Mouse (Mus musculus): ENCODE results near the gene Ints7.
A peak's percentile ranks its signal among the peaks of the same experiment; 100 is the strongest.

Ints7 gene

DNA sequence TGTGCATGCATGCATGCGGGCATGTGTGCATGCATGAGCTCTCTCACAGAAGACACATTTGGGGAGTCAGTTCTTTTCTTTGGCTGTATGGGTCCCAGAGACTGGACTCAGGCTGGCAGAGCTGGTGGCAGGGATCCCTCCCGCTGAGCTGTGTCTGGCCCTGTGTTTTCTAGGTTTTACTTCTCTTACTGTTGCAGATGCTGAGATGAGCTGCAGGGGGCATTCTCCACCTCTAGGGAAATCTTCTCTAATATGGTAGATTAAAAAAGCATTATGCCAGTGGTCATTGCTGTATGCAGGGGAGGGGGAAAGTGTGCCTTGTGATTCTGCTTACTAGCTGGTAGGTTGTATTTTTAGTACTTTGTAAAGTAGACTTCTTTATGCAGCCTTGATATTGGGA lies 10.3 kb downstream of the Ints7 start:
- DNase-seq = no peak

DNA sequence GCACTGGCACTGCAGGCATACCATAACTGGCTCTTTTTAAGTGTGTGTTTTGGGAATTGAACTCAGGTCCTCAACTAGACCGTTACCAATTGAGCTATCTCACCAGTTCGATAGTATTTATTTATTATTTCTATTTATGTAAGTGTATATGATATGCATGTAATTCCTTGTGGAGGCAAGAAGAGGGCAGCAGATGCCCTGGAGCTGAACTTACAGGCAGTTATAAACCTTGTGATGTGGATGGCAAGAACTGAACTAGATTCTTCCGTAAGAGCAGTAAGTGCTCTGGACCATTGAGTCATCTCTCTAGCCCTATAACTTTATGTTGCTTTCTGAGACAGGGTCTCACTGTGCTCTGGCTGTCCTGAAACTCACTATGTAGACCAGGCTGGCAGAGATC lies 11.6 kb downstream of the Ints7 start:
- DNase-seq = no peak

DNA sequence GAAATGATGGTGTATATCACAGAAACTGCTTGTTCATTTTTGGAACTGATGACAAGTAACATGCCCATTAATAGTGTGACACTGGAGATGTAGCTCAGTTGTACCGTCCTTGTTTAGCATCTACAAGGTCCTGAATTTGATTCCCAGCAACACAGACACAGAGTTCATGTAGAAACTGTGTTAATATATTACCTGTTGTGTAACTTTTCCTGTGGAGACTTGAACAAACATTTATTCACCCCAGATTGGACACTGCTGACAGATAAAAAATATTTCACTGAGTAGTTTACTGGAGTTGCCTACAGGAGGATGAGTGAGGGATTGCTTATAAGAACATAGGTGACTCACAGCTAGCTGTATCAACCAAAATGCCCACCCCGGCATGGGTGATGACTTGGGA lies 13.3 kb downstream of the Ints7 start:
- no peak for DNase-seq

DNA sequence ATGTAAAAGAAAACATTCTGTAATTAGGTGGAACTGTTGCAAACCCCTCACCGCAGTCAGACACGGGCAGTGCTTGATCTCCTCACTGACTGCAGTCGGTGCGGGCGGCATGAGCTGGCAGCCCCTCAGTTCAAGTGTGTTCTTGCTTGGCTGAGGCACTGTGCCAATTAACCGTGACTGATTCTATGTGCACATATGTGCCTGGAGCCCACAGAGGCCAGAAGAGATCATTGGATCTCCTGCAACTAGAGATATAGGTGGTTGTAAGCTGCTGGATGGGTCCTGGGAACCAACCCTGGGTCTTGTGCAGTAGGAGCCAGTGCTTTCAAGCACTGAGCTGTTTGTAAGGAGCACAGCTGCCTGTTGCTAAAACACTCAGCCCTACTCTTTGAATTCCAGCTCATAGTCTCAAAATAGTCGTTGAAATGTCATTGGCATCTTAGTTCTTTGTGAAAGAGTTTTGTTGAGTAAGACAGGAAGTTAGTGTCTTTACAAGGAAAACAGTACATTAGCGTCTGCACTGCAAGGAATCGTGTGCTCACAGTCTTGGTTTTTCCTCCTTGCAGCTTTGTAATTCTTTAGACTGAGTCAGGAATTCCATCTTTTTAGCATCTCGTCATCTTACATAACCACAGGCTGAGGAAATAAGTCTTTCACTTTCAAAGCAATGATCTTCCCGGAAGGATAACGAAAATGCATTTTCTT lies 16.7 kb downstream of the Ints7 start:
- no peak for DNase-seq

DNA sequence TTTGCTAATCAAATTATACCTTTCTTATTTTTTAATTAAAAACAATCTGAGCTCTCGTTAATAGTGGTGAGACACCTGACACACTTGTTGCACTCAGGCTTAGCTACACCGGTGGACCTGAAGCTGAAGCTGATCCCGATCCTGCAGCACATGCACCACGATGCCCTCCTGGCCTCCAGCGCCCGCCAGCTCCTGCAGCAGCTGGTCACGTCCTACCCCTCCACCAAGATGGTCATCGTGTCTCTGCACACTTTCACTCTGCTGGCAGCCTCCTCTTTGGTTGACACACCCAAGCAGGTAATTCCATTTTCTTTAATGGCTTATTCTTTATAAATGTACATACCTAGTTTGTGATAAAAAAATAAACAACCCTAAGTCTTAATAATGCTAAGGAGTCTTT lies 20.6 kb downstream of the Ints7 start:
- DNase-seq = no peak

DNA sequence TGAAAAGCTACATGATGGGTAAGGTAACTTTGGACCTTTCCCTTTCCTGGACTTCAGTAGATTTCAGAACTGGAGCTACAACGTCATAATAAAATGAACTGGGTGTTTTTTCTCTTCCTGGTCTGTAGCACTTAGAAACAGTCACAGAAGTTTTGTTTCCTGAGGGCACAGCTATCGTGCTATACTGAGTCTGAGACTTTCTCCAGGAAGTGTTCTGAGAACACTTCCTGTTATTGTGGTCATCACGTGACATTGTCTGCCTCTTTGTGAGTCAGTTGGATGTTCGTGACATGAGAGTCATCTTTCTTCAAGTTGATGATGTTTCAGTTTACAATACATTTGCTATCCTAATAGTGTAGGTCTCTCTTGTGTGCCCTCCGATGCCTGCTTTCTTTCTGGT lies 23.8 kb downstream of the Ints7 start:
- no peak for DNase-seq

DNA sequence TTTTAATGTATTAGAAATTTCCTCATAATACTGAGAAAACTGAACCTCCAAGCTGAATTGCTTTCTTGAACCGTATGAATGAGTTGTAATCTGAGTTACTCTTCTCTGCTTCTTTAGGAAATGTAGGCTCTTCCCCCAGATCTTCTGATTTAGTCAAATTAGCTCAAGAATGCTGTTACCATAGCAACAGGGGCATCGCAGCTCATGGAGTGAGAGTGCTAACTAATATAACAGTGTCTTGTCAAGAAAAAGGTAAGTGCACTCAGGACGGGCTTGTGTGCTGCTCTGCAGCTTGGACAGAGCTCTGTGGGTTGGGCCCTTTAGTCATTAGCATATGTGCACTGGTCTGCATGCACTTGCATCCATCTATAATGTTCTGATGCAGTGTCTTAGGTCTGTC lies 29.3 kb downstream of the Ints7 start:
- no peak for DNase-seq

DNA sequence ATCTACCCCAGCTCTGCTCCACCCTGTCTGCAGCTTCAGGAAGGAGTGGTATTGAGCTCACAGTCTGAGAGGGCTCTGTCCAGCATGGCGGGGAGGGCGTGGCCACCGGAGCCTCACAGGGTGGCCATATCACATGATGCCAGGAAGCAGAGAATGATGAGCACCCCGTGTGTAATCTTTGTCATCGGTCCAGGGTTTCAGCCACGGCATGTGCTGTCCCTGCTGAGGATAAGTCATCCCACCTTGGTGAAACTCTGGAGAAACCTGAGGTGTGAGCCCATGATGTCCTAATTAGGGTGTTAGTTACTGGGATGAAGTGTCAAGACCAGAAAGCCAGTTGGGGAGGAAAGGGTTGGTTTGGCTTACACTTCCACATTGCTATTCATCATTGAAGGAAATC lies 33.6 kb downstream of the Ints7 start:
- no peak for DNase-seq

DNA sequence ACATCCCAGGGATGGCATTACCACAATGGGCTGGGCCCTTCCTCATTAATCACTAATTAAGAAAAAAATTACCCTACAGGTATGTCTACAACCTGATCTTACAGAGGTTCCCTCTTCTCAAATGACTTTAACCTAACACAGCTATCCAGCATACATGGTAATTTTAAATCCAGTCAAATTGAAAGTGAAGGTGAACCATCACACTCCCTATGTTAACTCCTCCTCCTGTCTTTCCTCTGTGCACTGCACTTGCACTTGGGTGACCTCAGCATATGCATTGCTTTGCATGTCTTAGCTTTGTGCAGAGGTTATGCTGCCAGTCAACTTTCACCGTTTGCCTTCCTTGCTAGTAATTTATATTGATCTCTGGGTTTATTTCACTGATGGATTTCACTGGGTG lies 34.1 kb downstream of the Ints7 start:
- DNase-seq = no peak

DNA sequence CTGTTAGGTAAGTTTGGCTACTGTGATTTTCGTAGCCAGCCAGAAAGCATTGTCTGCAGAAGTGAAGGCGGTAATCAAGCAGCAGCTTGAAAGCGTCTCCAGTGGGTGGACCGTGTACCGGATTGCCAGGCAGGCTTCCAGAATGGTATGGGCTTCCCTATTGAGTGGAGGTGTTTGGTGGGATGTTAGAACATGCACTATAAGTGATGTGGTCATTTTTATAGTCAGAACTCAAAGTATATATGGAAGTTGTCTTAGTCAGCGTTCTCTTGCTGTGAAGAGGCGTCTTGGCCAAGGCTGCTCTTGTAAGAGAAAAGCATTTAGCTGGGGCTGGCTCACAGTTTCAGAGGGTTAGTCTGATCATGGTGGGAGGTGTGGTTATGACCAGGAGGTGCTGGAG lies 34.9 kb downstream of the Ints7 start:
- DNase-seq = peak; percentile 30

DNA sequence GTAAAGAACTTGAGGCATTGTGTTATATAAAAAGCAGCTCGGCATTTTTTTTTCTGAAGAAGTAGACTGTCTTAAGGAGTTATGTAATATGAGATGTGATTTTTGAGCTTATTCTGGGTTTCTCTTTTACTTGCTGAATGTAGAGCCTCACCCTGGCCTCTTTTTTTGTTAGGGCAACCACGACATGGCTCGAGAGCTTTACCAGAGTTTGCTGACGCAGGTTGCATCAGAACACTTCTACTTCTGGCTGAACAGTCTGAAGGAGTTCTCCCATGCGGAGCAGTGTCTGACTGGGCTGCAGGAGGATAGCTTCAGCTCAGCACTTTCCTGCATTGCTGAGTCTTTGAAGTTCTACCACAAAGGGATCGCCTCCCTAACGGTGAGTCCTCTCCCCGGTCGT lies 36.2 kb downstream of the Ints7 start:
- no peak for DNase-seq

DNA sequence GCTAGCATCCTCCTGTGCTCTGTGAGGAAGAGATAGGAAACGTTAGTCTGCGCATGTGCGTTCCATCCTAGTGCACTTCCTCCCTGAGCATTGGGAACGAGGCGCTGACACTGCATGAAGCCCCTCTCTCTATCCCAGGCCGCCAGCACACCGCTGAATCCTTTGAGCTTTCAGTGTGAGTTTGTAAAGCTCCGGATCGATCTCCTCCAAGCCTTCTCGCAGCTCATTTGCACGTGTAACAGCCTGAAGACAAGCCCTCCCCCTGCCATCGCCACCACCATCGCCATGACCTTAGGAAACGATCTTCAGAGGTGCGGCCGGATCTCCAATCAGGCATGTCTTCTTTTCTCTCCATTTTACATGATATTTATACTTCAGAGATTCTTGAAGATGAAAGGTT lies 37.4 kb downstream of the Ints7 start:
- no peak for DNase-seq

DNA sequence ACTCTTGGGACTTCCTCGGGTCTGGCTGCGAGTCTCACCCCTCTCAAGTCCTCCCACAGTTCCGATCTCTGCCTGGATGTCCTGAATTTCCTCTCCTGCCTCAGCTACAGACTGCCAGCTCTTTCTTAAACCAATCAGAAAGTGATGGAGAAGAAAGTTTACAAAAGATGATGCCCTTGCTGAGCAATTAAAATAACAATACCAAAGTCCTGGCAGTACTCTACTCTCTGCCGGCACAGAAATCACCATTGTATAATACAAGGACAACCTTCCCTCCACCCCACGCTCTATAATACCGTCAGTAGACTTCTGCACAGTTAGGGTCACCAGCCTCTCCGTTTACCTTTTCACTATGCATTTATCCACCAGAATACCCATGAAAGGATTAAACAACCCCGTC lies 40.8 kb downstream of the Ints7 start:
- no peak for DNase-seq

DNA sequence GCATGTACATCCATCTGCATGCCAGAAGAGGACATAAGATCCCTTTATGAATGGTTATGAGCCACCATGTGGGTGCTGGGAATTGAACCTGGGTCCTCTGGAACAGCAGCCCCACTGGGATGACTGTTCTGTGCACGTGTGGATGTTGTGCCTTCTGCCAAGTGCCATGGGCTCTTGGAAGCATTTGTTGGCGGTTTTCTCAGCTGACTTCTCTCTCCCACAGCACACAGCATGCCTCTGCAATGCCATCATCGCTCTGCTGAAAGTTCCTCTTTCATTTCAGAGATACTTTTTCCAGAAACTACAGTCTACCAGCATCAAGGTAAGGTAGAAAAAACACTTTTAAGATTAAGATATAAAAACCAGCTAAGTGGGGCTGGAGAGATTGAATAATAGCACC lies 42.2 kb downstream of the Ints7 start:
- DNase-seq = no peak

DNA sequence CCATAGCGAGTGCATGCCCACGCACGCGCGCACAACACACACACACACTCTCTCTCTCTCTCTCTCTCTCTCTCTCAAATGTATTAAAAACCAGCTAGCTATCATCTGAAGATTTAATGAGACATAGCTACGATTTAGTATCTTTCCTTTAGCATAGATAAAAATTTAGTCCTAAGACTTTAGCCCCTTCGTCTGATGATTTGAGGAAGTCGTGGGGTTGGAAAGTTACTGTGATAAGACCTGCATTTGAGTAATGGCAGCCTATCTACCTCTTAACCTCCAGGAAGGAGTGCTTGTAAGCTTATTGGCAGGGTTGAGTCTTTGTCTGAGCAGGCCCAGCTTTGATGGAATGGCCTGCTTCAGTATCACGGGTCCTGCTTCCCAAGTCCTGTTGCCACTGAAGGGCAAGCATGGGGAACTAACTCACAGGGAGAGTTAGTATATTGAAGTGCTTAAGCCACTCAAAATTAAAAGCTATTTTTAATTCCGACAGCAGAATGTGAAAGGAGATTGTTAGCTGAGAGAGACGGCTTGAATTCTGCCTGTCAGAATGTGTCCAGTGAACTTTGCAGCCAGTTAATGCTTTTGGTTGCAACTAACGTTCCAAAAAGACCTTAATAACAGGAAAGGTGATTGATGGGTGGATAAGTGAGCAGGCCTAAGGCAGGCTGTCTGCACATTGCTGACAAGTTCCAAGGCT lies 42.8 kb downstream of the Ints7 start:
- no peak for DNase-seq

DNA sequence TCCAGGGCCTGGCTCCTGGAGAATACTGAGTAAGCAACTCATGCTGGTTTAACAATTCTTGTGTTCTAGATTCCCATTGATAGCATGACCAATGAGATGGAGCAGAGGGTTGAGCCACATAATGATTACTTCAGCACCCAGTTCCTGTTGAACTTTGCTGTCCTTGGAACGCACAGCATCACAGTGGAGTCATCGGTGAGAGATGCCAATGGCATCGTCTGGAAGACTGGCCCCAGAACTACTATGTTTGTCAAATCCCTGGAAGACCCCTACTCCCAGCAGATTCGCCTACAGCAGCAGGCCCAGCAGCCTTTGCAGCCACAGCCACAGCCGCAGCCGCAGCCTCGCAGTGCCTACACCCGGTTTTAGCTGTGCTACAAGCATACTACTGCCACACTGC lies 45.7 kb downstream of the Ints7 start:
- no peak for DNase-seq

DNA sequence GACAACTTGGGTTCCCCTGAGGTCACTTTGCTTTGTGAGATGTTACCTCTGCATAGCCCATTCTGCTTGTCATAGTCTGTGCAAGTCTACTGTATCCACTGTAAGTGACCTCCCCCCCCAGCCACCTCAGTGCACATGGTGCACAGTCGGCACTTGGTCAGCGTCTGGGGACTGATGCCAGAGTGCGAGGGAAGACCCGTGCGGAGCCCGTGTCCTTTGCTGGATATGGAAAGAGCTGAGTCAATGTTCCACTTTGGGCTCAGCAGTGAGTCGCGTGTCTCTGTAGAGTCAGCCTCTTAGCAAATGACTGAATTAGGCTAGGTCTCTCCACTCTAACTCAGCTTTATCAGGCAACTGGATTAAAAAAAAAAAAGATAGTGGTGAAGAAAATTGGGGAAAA lies 47.4 kb downstream of the Ints7 start:
- no peak for DNase-seq

DNA sequence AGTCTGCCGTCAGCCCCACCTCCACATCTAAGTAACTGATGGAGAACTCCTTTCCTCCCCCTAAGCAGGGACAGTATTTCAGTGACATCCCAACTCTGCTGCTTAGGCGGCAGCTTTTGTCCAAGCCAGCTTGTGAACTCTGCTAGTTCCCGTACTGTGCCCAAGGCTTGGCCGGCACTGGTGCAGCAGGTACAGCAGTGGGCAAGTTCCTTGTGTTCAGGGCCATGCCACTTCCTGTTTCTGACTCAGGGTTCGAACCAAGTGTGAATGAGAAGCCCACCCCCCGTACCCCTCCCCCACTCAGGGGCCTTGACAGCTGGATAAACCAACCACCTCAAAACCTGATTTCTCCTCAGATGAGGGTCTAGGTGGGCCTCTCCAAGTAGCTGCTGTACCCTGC lies 49.1 kb downstream of the Ints7 start:
- no peak for DNase-seq

DNA sequence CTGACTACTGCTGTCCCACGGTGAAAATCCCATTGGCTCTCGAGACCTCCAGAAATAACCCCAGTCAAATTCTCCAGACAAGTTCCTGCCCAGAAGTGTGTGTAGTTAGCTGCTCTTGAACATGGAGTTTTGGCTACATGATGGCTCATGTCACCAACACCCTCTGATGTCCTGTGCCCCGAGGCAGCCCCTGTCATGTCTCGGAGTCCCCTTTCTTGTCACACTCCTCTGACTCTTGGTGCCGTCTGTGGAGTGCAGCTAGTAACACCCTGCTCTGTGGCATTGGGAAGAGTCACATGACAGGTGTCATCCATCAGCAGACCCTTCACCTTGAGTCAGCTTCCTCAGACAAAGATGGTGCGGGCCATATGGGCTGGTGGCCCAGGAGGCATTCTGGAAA lies 49.6 kb downstream of the Ints7 start:
- DNase-seq = no peak

DNA sequence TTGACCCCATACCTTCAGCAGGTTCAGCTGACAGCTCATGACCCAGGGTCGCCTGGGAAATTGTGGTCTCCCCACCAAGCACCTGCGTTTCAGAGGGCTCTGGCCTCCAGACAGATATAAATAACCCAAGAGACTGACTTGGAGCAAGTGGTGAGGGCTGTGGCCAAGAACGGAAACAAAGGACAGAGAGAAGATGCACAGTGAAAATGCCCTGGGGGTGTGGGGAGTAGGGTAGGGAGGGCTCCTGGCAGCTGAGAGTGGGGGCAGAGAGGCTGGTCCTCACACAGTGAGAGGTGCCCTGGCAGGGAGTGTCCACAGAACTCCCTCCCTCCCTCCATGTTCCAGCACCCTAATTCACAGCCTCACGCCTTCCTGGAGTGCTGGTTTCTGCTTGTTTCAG lies 50.2 kb downstream of the Ints7 start:
- DNase-seq = no peak

DNA sequence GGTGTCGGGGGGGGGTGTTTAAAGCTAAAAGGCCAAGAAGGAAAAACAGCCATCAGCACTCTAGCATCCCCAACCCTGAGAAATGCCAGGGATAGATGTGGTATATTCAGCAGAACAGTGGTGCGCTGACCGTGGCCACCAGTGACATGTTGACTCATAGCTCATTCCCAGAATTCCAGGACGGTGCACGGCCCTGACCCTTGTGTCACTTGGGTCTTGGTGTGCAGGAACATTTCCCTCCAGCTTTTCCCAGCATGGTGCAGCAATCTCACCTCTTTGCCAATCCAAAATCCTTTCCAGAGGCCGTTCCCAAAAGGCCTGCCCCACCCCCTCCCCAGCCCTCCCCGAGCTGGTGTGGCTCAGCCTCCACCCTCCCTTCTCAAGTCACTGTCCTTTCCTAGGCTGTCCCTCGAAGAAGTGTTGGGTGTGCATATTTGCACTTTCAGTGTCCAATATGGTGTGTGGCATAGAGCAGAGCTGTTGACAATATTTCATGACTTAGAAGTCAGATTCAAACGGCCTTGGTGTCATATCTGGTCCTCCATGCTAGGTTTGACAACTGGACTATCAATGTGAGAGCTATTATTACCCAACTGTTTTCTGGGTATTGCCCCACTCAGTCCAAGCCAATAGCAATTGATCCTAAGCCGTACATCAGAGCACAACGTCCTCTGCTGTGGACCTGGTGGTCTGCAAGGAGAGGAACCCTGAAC lies 53.2 kb downstream of the Ints7 start:
- DNase-seq = no peak

DNA sequence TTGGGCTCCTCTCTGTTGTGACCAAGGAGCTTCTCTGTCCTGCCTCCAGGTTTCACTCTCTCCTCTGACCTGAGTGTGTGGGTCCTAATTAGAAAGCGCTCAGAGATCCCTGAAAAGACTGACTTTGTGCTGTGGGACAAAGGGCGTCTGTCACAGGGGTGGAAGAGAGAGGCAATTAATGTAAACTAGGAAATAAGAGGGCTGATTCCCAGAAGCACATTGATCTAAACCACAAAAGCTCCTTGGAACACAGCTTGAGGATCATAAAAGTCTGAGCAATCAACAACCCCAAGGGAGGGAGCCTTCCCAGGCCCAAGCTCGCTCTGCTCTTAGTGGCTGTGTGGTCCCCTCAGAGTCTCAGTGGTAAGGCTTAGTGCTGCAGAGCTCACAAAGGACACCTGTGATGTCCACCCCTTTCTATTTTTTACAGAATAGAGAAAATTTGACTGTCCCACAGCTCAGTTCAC lies 53.8 kb downstream of the Ints7 start:
- no peak for DNase-seq

DNA sequence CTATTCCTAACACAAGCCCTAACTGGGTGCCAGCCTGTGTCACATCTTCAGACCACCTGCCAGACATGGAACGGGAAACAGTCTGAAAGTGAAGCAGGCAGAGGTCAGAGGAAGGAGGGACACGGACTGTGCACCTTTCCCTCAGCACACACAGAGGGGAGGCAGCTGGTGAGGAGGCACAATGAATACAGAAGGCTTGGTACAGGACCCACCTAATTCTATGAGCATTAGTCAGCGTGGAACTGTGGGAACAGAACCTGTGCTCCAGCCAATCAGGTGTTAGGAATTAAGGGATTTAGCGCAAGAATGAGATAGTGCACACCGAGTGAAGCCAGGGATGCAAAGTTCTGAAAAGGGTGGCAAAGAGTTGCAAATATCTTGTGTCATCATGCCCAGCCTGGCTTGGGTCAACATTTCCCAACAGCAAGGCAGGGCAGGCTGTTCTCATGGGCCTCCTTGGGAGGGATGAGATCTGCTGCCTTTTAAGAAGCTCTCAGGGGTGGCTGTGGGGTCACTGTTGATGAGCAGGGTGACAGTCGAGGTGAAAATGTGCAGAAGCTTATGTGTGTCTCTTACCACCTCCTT lies 57.2 kb downstream of the Ints7 start:
- DNase-seq = no peak

DNA sequence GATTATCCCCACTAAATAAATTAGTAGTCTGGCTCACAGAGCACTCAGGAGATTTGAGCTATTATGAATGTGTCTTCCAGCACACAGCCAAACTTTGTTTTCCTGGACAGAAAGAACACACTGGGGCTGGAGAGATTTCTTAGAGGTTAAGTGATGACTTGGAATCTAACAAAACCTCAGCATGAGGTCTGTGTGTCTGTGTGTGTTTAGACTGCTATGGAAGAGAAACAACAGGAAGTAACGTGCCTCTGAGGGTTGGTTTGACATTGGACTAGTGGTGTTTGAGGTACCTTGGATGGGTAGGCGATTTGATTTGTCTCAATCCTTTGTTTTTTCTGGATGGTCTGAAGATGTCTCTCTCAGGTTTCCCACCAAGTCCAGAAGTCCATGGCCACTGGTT lies 58.7 kb downstream of the Ints7 start:
- DNase-seq = no peak

Measured in right cerebral cortex, postnatal 14 days (tissue).